Mouse (Mus musculus) megakaryocyte-erythroid progenitor cell, adult 5-6 weeks (primary cell): ENCODE data around the gene 9530053A07Rik. TPM values are rescaled to one million over a fixed set of nuclear protein-coding genes. Genes with fewer than 3 reads are reported as not detected.

Experiments
- ATAC-seq: replicated peaks from 2 replicates; pipeline ENCODE4 v1.8.0; 2016; ENCODE audit warnings: mild to moderate bottlenecking, inconsistent platforms; ENCODE audit not compliant: severe bottlenecking, poor library complexity, low FRiP score, low TSS enrichment
- total RNA-seq, 2 experiments: library from RNA; stranded (forward) in 1 of 2; stranded (reverse) in 1 of 2; fragments of 200-1000, 215-1000 nt in 1 of 2; fragments of >200 nt in 1 of 2; fragmentation: Nextera tagmentation in 1 of 2; gene quantifications; 2 replicates each; pipeline ENCODE4 v1.2.3; 2014 to 2017

9530053A07Rik gene
- total RNA-seq, 2 experiments from 2014 or later, result not detected

- ATAC-seq, result peak; percentile 79
Measured at GRCm38 (mm10) chr7:28168320-28169115, 39.3 kb downstream of the 9530053A07Rik start.

- ATAC-seq, result peak; percentile 75
Measured at GRCm38 (mm10) chr7:28169489-28170422, 40.5 kb downstream of the 9530053A07Rik start, which contains the start of gene Fbl. TSS of gene Fbl (plus strand) at chr7:28169710.

GRCm38 (mm10) chr7:28175358-28175757 is 46.1 kb downstream of the 9530053A07Rik start:
- no peak for ATAC-seq

GRCm38 (mm10) chr7:28179228-28179627 is 50.0 kb downstream of the 9530053A07Rik start, which contains the start of gene Dyrk1b:
TSS of gene Dyrk1b (plus strand) at chr7:28179469.
- ATAC-seq, result peak; percentile 86

GRCm38 (mm10) chr7:28179741-28180377 is 50.6 kb downstream of the 9530053A07Rik start:
- ATAC-seq, result peak; percentile 81

GRCm38 (mm10) chr7:28180890-28181289 is 51.6 kb downstream of the 9530053A07Rik start:
- ATAC-seq, result peak; percentile 20; the same call in 1 of the 2 replicates

- no peak for ATAC-seq
Measured at GRCm38 (mm10) chr7:28181376-28181775, 52.1 kb downstream of the 9530053A07Rik start.

GRCm38 (mm10) chr7:28182320-28182719 is 53.1 kb downstream of the 9530053A07Rik start:
- no peak for ATAC-seq

GRCm38 (mm10) chr7:28185884-28186283 is 56.6 kb downstream of the 9530053A07Rik start:
- ATAC-seq, result no peak

GRCm38 (mm10) chr7:28186631-28187030 is 57.4 kb downstream of the 9530053A07Rik start:
- ATAC-seq, result no peak

GRCm38 (mm10) chr7:28191489-28191888 is 62.2 kb downstream of the 9530053A07Rik start:
- ATAC-seq, result no peak

- no peak for ATAC-seq
Measured at GRCm38 (mm10) chr7:28191903-28192302, 62.6 kb downstream of the 9530053A07Rik start.

GRCm38 (mm10) chr7:28195414-28196098 is 66.3 kb downstream of the 9530053A07Rik start:
- ATAC-seq, result no peak

GRCm38 (mm10) chr7:28196528-28196927 is 67.3 kb downstream of the 9530053A07Rik start:
- ATAC-seq, result no peak

- no peak for ATAC-seq
Measured at GRCm38 (mm10) chr7:28199054-28199453, 69.8 kb downstream of the 9530053A07Rik start.

GRCm38 (mm10) chr7:28203207-28204108 is 74.2 kb downstream of the 9530053A07Rik start:
- no peak for ATAC-seq

GRCm38 (mm10) chr7:28206044-28206600 is 76.9 kb downstream of the 9530053A07Rik start:
- ATAC-seq, result no peak
